In genomic region chr3:152894935-152895334, GRCm38 (mm10) we compare ENCODE assay signal across 19 mouse cellular contexts.
DNase-seq lines count a peak whose midpoint lies in the region; ATAC-seq and TF ChIP-seq lines count a peak whose summit lies in the region.
"Had no signal": no experiment of that assay in that cellular context is flagged by ENCODE, and none has a peak within 500 bp of the region (broad histone marks: within the 10 kb centered on the region; RNA-seq: fewer than 3 reads in every experiment).

No protein-coding gene starts in this region.

- H3K4me3 ChIP-seq in layer of hippocampus, adult 2 months, result no peak overlapping the region
- H3K4me3 ChIP-seq in liver, embryonic 11.5 days (ENCODE audit: low read depth, low read length), result no peak overlapping the region
- H3K4me3 ChIP-seq: embryonic facial prominence, embryonic 10.5 days; forebrain, embryonic 13.5 days; heart, embryonic 12.5 days; hindbrain, embryonic 12.5 days had no signal

- 29% methylated on average over 4 of the region's 4 CpGs for WGBS in liver, embryonic 11.5 days

- H3K27me3 ChIP-seq in liver, embryonic 11.5 days (replicated peaks; ENCODE audit: control insufficient read depth, insufficient read depth, low read length), result no peaks in the 10 kb centered on the region
- H3K27me3 ChIP-seq: forebrain, embryonic 13.5 days; heart, embryonic 12.5 days; hindbrain, embryonic 12.5 days had no signal

- H3K4me2 ChIP-seq in liver, embryonic 11.5 days, result no peak overlapping the region
- H3K4me2 ChIP-seq: forebrain, embryonic 13.5 days; heart, embryonic 12.5 days; hindbrain, embryonic 12.5 days had no signal

- H3K9me3 ChIP-seq in liver, embryonic 11.5 days (ENCODE audit: control insufficient read depth, low read length), result no peaks in the 10 kb centered on the region
- H3K9me3 ChIP-seq: embryonic facial prominence, embryonic 10.5 days; forebrain, embryonic 13.5 days; heart, embryonic 12.5 days; hindbrain, embryonic 12.5 days had no signal

- no peaks in the 10 kb centered on the region for H3K4me1 ChIP-seq in liver, embryonic 11.5 days (replicated peaks; ENCODE audit: control insufficient read depth, insufficient read depth, low read length)
- H3K4me1 ChIP-seq: embryonic facial prominence, embryonic 10.5 days; forebrain, embryonic 13.5 days; heart, embryonic 12.5 days; hindbrain, embryonic 12.5 days had no signal

- H3K9ac ChIP-seq in liver, embryonic 11.5 days (ENCODE audit: low read depth, low read length), result no peak overlapping the region
- H3K9ac ChIP-seq: forebrain, embryonic 13.5 days; heart, embryonic 12.5 days; hindbrain, embryonic 12.5 days had no signal

- H3K36me3 ChIP-seq in liver, embryonic 11.5 days (ENCODE audit: control insufficient read depth, insufficient read depth, low read length), result no peaks in the 10 kb centered on the region
- H3K36me3 ChIP-seq: embryonic facial prominence, embryonic 10.5 days; heart, embryonic 12.5 days; hindbrain, embryonic 12.5 days had no signal

- peak; percentile 95 to 97 for ATAC-seq in hematopoietic stem cell, adult 5-6 weeks (replicated peaks in 1 of 2; ENCODE audit: insufficient read depth in 1 of 2, low FRiP score in 2 of 2, low TSS enrichment in 1 of 2, low read depth in 1 of 2, poor library complexity in 2 of 2, severe bottlenecking in 2 of 2)
- peak; percentile 99 for ATAC-seq in megakaryocyte progenitor cell, adult 5-6 weeks (replicated peaks; ENCODE audit: poor library complexity)
- ATAC-seq in liver, embryonic 11.5 days (replicated peaks; ENCODE audit: low FRiP score), result no peak
- ATAC-seq in monocyte, adult 5-6 weeks (replicated peaks; ENCODE audit: insufficient number of reproducible peaks, low FRiP score, low TSS enrichment, poor library complexity, severe bottlenecking), result no peak
- ATAC-seq: forebrain, embryonic 13.5 days; hindbrain, embryonic 16.5 days; inflammation-experienced regulatory T-cells, adult 6 months had no signal

- TF ChIP-seq CTCF in layer of hippocampus, adult 2 months (conservative IDR thresholded peaks at IDR 0.05), result no peak

- DNase-seq in layer of hippocampus, adult 2 months (ENCODE audit: low spot score in 2 of 2), result no peak
- DNase-seq in layer of hippocampus, postnatal 25 days (ENCODE audit: extremely low spot score in 1 of 2, low spot score in 1 of 2), result no peak
- peak; percentile 78 for DNase-seq in MEL-GATA-1-ER (ENCODE audit: extremely low read depth, low read depth)
- DNase-seq in liver, embryonic 11.5 days (ENCODE audit: low spot score), result no peak
- no peak for DNase-seq in right cerebral cortex, postnatal 14 days
- DNase-seq: adrenal gland, postnatal 14 days; cerebellum, adult 18-20 months; cerebellum, adult 9-11 months; cerebellum, postnatal 36 days; gastrocnemius, postnatal 10 days had no signal

- H3K27ac ChIP-seq in layer of hippocampus, adult 2 months, result peak overlapping the region; percentile 36; the same call in 1 of the 2 replicates
- no peak overlapping the region for H3K27ac ChIP-seq in liver, embryonic 11.5 days (ENCODE audit: low read depth, low read length)
- H3K27ac ChIP-seq: embryonic facial prominence, embryonic 10.5 days; forebrain, embryonic 13.5 days; hindbrain, embryonic 12.5 days had no signal

Comparison
In these comparisons a context has a peak if more than half of its experiments do, and no peak if none do; other contexts are left out.
1. ATAC-seq: peak in hematopoietic stem cell, adult 5-6 weeks (2 of 2) and megakaryocyte progenitor cell, adult 5-6 weeks (single experiment); none in liver, embryonic 11.5 days (single experiment) and monocyte, adult 5-6 weeks (single experiment).